Mouse (Mus musculus) 416B (cell line): ENCODE measurements around the gene Slc35b1.
A peak's percentile ranks its signal among the peaks of the same experiment; 100 is the strongest.

Source experiments
- DNase-seq: peaks from one replicate; pipeline ENCODE4 v3.0.0; 2011; ENCODE audit warnings: low read depth

The Slc35b1 gene

DNA sequence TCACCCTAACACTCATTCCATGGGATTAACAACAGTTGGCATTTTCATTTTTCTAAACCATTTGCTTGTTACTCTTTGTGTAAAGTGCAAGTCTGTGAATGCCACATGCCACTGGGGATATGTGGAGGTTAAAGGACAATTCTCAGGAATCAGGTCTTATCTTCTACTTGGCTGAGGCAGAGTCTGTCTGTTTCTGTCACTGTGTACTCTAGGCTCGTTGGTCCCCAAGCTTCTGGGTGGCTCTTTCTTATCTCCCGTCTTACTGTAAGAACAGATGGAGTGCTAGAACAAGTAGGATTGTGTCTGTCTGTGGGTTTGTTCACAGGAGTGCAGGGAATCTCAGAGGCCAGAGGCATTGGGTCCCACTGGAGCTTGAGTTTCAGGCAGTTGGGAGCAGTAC, 46.9 kb downstream of the Slc35b1 start:
- no peak for DNase-seq

DNA sequence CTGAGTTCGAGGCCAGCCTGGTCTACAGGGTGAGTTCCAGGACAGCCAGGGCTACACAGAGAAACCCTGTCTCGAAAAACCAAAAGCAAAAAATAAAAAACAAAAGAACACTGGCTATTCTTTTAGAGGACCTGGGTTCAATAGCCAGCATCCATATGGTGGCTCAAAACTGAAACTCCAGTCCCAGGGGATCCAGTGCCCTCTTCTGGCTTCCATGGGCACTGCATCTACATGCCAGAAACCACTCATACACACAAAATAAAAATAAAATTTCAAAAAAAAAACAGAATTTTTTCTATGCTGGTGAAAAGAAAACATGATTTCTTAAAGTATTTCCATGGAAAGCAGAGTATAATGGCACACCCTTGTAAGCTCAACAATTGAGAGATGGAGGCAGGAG, 47.7 kb downstream of the Slc35b1 start:
- DNase-seq: peak; percentile 58
